Mouse (Mus musculus) frontal cortex, postnatal 14 days (tissue): Measurements from ENCODE around the gene Ccr9.

Source experiments
- DNase-seq, 2 experiments: peaks; one replicate each; pipeline ENCODE4 v3.0.0; 2022; ENCODE audit warnings: low spot score in 2 of 2

The Ccr9 gene

DNA sequence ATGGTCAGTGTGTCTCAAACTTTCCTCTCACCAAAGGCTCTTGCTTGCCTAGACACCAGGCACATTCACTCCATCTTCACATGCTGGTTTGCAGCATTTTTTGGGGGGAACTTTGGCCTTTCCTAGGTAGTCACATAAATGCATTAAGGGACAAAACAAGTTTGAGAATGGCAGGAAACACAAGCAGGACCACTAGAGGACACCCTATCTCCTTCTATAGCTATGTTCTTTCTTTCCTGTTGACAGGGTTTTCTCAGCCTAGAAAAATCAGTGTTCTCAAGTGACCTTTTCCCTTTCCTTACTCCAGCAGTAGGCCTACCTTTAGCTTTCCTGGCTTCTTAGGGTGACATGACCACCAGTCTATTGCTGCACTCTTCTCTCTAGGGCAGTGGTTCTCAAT, 124.7 kb downstream of the Ccr9 start:
- DNase-seq: no peak

- no peak for DNase-seq
These were observed 127.0 kb downstream of the Ccr9 start for GRCm38 (mm10) chr9:123805241-123805640.

DNA sequence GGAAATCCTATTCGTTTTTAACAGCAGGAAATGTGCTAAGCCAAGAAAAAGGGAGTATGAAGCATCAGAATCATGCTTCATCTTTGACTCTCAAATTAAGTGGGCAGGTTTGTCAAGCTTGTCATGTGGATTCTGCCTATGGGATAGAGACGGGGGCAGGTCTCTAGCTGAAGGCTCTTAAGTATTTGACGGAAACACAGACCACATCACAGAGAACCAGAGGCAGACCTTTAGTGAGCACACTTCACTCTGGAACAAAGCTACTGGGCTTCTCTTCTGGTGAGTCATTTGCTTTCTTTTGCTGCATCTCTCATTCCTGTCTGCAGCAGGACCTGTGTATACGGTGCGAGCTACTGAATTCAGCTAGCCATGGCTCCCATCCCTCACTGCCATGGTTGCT, 128.0 kb downstream of the Ccr9 start, which contains the start of gene Cxcr6:
Cxcr6 (plus strand) TSS at position 209 of the 400 bp plus-strand sequence.
- DNase-seq: no peak

DNA sequence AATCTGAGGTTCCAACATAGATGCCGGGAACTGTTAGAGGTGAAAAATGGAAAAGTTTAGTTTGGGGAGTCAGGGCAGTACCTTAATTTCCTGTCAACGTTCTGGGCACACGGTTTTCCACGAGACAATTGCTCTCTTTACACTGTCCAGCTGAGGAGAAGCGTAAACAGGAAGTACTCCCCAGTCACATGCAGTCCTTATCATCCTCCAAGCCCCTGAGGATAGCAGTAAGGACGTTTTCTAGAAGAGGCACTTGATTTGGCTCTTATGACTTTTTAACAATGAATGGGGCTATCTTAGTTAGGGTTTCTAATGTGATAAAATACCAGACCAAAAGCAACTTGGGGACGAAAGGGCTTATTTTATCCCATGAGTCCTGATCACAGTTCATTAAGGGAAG, 130.3 kb downstream of the Ccr9 start:
- no peak for DNase-seq

DNA sequence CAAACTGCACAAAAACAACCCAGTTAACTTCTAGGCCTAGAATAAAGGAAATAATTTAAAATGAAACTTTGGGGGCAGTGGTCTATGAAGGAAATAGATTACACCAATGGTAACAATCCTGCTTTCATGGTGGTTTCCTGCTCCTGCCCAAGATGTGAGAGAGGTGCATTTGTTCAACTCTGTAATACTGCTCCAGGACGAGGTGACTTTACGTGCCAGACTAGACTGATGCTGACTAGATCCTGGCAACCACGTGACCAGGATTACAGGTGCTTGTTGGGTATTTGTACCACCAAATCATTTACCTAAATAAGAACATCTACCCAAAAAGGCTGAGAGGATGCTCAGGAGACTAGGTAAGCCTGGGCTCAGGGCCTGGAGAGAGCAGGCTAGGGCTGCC, 133.6 kb downstream of the Ccr9 start:
- DNase-seq: no peak

- no peak for DNase-seq
These were observed 136.1 kb downstream of the Ccr9 start for GRCm38 (mm10) chr9:123814326-123814725.

- DNase-seq: no peak
These were observed 136.6 kb downstream of the Ccr9 start for GRCm38 (mm10) chr9:123814821-123815220.

- DNase-seq: no peak
These were observed 137.2 kb downstream of the Ccr9 start for GRCm38 (mm10) chr9:123815444-123815843.

DNA sequence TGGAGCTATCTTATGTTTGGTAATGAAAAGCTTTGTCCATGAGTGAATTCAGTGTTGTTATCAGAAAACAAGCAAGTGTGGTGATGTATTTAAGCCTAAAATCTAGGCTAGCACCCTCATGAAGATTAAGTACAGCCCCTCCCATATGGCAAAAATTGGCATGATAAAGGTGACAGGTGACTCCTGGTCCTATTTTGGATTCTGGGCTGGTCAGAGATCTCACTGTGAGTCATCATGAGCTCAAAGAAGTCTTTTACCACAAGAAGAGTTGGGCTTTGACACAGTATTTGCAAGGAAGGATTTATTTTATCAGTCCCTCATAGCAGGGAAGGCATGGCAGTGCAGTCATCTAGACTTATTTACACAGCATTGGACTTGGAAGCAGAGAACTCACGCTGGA, 137.8 kb downstream of the Ccr9 start:
- no peak for DNase-seq

GRCm38 (mm10) chr9:123818601-123819000, 140.4 kb downstream of the Ccr9 start:
- no peak for DNase-seq

DNA sequence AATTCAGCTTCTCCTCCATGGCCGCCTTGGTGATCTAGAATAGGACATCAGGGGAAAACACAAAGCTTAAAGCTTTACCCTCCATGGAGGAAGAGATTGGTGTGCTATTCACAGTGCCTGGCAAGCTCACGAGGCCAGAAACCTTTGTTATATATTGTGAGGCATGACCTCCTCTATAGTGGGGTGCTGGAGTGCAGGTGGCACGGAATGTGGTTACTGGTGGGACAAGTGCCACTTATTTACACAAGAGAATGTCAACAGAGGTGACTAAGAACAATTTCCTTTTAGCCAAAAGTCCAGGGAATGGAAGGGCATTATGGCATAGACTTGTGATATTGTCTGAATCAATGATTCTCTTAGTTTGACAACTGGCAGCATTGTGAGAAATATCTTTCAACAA, 148.4 kb downstream of the Ccr9 start:
- no peak for DNase-seq

GRCm38 (mm10) chr9:123828916-123829315, 150.7 kb downstream of the Ccr9 start:
- DNase-seq: no peak
